Mouse (Mus musculus) splenic B cell, adult 2 months (primary cell): ENCODE data around the gene Tpd52l2.
"Not testable (repeated sequence)": the region's sequence is repeated elsewhere in the genome, so short reads cannot be mapped to it uniquely, and the experiment has no call there.

Experiments used
- DNase-seq: peaks from one replicate; pipeline ENCODE4 v3.0.0-alpha.2; 2011; ENCODE audit warnings: low read depth, low spot score
- H3K27me3 ChIP-seq: 2 replicates; pipeline ENCODE4 v1.6.1; 2012; ENCODE audit warnings: mild to moderate bottlenecking, low read length, moderate library complexity, mixed read lengths; ENCODE audit not compliant: control insufficient read depth, poor library complexity, insufficient read depth, severe bottlenecking
- H3K36me3 ChIP-seq: 2 replicates; pipeline ENCODE4 v1.6.1; 2012; ENCODE audit warnings: mild to moderate bottlenecking, low read length, moderate library complexity, mixed read lengths; ENCODE audit not compliant: control insufficient read depth, poor library complexity, insufficient read depth, severe bottlenecking

Tpd52l2 gene

DNA sequence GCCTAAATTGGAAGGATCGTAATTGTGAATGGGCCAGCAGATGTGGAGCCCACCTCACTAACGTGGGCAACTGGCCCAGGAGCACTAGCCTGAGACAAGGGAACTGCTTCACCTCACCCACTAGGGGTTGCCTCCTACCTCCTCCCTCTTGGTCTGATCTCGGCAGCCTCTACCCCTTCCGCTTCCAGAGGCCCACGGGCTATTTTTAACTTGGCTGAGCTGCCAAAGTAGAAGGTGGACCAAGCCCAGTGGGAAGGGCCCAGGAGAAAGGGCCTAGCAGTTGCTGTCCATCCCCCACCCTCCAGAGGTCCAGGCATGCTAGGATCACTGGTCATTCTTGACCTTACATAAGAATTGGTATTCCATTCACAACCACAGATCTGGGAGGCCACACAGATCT is 25.7 kb upstream of the Tpd52l2 start:
- Histone ChIP-seq H3K36me3 (no peaks in the 10 kb centered on the region), H3K27me3 (no peaks in the 10 kb centered on the region)
- DNase-seq: no peak

DNA sequence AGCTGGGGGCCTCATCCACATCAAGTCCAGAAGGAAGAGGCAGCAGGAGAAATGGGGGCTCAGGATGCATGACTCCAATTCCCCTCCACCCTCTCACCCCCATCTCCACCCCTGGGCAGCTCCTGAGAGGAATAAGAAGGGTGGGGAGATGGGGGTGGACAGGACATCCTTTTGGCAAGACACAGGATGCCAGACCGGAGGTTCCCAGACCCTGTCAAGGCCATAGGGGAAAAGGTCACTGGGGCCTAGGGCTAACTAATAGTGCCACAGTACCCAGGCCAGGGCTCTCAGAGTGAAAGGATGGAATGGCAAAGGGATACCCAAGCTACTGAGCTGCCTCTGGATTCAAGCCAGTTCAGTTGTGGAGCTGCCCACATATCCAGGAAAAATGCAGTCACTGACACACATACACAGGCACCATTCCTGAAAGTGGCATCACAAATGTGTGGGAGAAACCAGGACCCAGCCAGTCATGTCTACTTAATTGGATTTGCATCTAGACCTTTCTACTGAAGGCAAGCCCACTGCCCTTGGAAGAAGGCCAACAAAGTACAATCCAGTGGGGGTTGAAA is 24.6 kb upstream of the Tpd52l2 start:
- DNase-seq: no peak
- H3K36me3 ChIP-seq: no peaks in the 10 kb centered on the region
- no peaks in the 10 kb centered on the region for H3K27me3 ChIP-seq

- DNase-seq: no peak
- Histone ChIP-seq H3K36me3 (no peaks in the 10 kb centered on the region), H3K27me3 (no peaks in the 10 kb centered on the region)
Measured at GRCm38 (mm10) chr2:181483120-181483519, 13.8 kb upstream of the Tpd52l2 start.

- peak; percentile 81 for DNase-seq
- Histone ChIP-seq H3K36me3 (no peaks in the 10 kb centered on the region), H3K27me3 (no peaks in the 10 kb centered on the region)
Measured at GRCm38 (mm10) chr2:181483562-181484318, 13.2 kb upstream of the Tpd52l2 start.

DNA sequence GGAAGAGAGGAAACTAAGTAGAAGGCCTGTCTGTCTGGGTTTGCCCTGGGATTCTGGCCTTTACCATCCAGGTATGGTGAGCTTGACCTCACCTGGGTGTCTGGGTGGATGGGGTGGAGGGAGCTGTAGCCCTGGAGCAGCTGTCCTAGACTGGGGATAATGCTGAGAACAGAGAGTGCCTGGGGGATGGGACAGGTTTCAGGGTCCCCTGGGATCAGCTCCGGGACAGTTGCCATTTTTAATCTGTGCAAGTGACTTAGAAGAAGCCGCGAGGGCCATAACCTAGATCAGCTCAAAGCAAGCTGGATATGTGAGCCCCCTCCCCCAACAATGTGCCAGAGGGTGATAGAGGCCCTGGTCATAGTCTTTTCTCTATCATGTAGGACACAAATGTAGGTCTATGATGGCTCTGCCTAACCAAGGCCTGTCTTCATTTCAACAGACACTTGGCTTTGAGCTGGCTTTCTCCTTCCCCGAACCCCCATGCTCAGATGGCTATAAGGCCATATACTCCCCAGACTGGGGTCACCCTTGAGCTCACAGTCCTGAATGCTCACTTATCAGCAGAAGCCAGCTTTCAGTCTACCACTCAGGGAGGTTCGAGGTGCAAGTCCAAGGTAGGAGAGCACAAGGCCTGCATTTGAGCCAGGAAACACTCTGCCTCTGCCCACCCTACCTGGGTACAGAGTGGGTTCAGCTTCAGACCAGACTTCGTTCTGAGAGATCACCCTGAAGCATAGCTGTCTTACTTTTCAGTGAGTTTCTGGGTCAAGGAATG is 12.3 kb upstream of the Tpd52l2 start:
- H3K36me3 ChIP-seq: no peaks in the 10 kb centered on the region
- DNase-seq: no peak

GRCm38 (mm10) chr2:181485741-181486140 is 11.2 kb upstream of the Tpd52l2 start:
- Histone ChIP-seq H3K36me3 (no peaks in the 10 kb centered on the region), H3K27me3 (no peaks in the 10 kb centered on the region)
- no peak for DNase-seq

More for the DNA sequence above, 12.3 kb upstream of the Tpd52l2 start:
- H3K27me3 ChIP-seq: no peaks in the 10 kb centered on the region

DNA sequence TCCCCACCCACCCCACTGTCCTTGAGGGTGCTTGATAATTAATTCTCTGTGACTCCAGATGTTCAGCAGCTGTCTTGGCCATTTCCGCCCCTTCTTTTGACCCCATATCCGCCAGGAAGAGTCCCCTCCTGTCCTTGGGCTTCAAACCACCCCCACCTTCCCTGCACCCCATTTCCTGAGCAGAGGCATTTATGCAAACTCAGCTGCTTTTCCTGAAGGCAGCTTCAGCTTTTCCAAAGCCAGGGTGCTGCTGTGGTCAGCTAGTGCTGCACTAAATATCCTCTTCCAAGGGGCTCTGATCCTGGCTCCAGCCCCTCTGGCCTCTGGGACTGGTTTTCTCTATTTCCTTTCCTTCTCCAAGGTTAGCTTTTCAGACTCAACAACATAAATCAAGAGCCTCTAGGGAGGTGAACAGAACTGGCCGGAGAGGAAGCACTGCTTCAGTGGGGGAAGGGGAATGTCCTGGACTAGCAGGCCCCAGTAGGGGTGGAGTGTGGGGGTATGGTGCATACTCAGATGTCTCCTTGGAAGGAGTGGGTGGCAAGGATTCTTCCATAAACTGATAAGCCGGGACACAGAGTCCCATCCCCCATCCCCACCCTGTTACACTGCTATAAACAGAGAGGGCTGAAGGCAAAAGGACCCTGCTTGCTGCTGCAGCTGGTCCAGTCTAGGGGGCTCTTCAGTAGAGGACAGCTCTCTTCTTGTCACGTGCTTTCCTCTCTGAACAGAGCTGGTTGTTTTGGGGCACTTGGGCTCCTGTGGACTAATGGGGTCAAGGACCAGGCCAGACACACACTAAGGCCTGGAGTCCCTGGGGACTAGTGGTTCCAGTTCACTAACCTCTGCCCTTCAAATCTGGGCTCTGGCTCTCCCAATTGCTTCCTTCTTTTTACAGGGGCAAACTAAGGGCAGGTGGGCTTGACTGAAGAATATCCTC is 9.3 kb upstream of the Tpd52l2 start:
- no peaks in the 10 kb centered on the region for H3K27me3 ChIP-seq
- H3K36me3 ChIP-seq: no peaks in the 10 kb centered on the region
- no peak for DNase-seq

DNA sequence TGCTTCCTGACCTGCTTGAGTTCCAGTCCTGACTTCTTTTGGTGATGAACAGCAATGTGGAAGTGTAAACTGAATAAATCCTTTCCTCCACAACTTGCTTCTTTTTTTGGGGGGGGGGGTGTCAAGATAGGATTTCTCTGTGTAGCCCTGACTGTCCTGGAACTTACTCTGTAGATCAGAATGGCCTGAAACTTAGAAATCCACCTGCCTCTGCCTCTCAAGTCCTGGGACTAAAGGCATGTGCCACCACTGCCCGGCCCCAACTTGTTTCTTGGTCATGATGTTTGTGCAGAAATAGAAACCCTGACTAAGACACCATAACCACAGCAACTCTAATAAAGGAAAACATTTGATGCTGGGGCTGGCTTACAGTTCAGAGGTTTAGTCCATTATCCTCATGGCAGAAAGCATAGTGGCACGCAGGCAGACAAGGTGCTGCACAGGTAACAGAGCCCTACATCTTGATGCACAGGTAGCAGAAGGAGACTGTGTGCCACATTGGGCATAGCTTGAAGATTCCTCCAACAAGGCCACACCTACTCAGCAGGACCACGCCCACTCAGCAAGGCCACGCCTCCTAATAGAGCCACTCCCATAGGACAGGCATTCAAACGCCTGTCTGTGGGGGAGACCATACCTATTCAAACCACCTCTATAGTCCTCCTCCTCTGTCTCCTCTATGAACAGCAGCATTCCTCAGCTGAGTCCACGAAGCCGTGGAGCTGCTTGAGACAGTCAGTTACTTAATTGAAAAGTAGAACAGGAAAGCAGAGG is 5.3 kb upstream of the Tpd52l2 start:
- no peaks in the 10 kb centered on the region for H3K27me3 ChIP-seq
- no peaks in the 10 kb centered on the region for H3K36me3 ChIP-seq
- DNase-seq: peak; percentile 86

DNA sequence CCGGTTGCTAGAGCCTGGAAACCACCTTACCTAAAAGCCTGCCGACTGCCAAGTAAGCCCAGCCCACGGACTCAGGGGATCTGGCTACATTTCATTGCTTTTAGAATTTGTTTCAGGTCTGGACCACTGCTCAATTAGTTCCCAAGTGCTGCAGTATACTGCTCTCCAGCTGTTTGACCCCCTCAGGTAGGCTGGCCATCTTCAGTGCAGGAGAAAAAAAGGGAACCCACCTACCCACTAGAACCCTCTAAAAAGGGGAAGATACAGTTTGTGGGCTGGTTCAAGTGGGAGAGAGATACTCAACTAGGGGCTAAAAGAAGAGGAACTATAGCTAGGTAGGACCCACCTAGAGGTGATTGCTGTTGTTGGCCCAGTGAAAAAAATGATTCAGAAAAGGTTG is 4.7 kb upstream of the Tpd52l2 start:
- peak; percentile 66 for DNase-seq
- no peaks in the 10 kb centered on the region for H3K36me3 ChIP-seq

DNA sequence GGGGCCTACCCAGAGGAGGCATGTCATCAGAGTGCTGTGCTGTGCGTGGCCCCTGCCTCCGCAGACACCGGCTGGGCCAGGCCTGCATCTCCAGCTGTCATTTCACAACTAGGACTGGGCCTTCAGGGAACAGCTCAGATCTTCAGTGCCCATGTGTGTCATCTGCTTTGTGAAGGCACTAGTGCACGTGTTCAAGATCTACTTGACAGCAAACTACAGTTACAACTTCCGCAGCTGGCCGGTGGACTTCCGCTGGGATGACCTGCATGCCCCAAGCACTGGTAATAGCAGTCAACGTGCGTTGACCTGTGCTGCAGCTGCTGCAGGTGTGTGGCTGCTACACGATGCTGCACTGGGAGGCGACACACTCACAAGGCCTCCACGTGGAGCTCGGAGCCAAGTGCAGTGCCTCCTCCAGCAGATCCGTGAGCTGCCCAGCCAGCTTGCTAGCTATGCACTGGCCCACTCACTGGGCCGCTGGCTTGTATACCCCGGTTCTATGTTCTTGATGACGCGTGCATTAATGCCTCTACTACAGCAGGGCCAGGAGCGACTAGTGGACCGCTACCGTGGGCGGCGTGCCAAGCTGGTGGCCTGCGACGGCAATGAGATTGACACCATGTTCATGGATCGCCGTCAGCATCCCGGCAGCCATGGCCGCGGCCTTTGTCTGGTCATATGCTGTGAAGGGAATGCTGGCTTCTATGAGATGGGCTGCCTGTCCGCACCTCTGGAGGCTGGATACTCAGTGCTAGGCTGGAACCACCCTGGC is 3.6 kb upstream of the Tpd52l2 start, which contains the start of gene Abhd16b:
Abhd16b (plus strand) TSS at position 51 of the 772 bp plus-strand sequence.
- DNase-seq: no peak
- Histone ChIP-seq H3K27me3 (no peaks in the 10 kb centered on the region), H3K36me3 (no peaks in the 10 kb centered on the region)

More for the DNA sequence above, 4.7 kb upstream of the Tpd52l2 start:
- no peaks in the 10 kb centered on the region for H3K27me3 ChIP-seq

DNA sequence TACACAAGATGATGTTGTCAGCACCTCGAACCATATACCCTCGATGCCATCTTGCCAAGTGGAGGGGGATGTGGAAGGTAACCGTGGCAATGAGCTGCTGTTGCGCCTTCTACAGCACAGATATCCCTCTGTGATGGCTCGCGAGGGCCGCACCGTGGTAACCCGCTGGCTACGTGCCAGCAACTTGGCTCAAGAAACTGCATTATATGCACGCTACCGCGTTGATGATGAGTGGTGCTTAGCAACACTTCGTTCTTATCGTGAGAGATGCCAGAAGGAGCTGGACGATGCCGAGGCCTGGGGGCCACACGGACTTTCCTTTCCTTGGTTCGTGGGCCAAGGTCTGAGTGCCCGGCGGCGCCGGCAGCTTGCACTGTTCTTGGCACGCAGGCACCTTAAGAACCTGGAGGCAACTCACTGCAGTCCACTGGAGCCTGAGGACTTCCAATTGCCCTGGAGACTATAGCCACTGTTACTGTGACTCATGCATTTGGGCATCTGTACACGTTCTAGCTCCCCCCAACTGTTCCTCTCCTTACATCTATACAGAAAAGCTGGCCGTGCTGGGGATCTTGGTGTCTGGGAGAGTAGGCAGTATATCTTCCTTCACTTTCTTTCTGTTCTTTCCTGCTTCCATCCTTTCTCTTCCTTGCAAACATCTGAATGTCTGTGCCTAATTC is 2.5 kb upstream of the Tpd52l2 start:
- DNase-seq: no peak
- H3K27me3 ChIP-seq: no peaks in the 10 kb centered on the region
- no peaks in the 10 kb centered on the region for H3K36me3 ChIP-seq

DNA sequence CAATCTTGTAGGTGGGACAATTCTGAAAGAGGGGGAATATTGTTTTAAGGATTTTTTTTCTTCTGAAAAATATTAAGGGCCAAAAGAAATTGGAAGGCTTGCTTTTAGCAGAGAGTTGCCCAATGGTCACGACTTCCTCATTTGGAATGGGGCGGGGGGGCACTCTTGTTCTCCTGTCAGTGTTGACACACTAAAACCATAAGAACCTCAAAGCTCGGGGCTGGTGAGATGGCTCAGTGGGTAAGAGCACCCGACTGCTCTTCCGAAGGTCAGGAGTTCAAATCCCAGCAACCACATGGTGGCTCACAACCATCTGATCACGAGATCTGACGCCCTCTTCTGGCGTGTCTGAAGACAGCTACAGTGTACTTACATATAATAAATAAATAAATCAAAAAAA is 1.1 kb upstream of the Tpd52l2 start:
- DNase-seq: peak; percentile 66
- not testable (repeated sequence) for H3K36me3 ChIP-seq, H3K27me3 ChIP-seq

- peak; percentile 79 for DNase-seq
- Histone ChIP-seq H3K36me3 (no peaks in the 10 kb centered on the region), H3K27me3 (no peaks in the 10 kb centered on the region)
Measured at GRCm38 (mm10) chr2:181496281-181496680, 661 bp upstream of the Tpd52l2 start.
